Mouse (Mus musculus) heart, adult 2 months (tissue): ENCODE measurements around the gene Pex13.

Source experiments
- EP300 ChIP-seq: fragments of 200-500 bp; IDR thresholded peaks from 2 replicates; pipeline ENCODE4 v1.6.1; 2011; ENCODE audit warnings: low read depth, low read length, control low read depth; ENCODE audit not compliant: insufficient read depth
- POLR2A ChIP-seq: fragments of 200-500 bp; IDR thresholded peaks from 2 replicates; pipeline ENCODE4 v1.6.1; 2011; ENCODE audit warnings: mild to moderate bottlenecking, low read depth, low read length, control low read depth; ENCODE audit not compliant: insufficient read depth

GRCm38 (mm10) chr11:23704604-23705294 lies 39.0 kb upstream of the Pex13 start:
- TF ChIP-seq EP300 (no peak), POLR2A (no peak)
